Mouse (Mus musculus): ENCODE measurements at regions not wholly inside any gene's neighbourhood (a gene's known extent, or its start where the extent isn't known, plus 50 kb on each side); places are given as distances from the start of the nearest gene placed in this dataset.

- in situ Hi-C loops (cut with MboI, MseI), result no loop called here
Measured at GRCm38 (mm10) chr2:131674872-131675271, 112.8 kb upstream of the Adra1d start.

- in situ Hi-C loops (cut with MboI, MseI), result no loop called here
Measured at GRCm38 (mm10) chr2:131673351-131673750, 111.3 kb upstream of the Adra1d start.

GRCm38 (mm10) chr2:131672646-131673045 lies 110.6 kb upstream of the Adra1d start:
- in situ Hi-C loops (cut with MboI, MseI), result no loop called here

- in situ Hi-C loops (cut with MboI, MseI), result no loop called here
Measured at GRCm38 (mm10) chr2:131672223-131672622, 110.1 kb upstream of the Adra1d start.

GRCm38 (mm10) chr2:131670876-131671275 lies 108.8 kb upstream of the Adra1d start:
- in situ Hi-C loops (cut with MboI, MseI), result no loop called here

- in situ Hi-C loops (cut with MboI, MseI), result no loop called here
Measured at GRCm38 (mm10) chr2:131667874-131668273, 105.8 kb upstream of the Adra1d start.

- in situ Hi-C loops (cut with MboI, MseI), result no loop called here
Measured at GRCm38 (mm10) chr2:131666841-131667364, 104.8 kb upstream of the Adra1d start.

- in situ Hi-C loops (cut with MboI, MseI), result no loop called here
Measured at GRCm38 (mm10) chr2:131664575-131664974, 102.5 kb upstream of the Adra1d start.

- in situ Hi-C loops (cut with MboI, MseI), result no loop called here
Measured at GRCm38 (mm10) chr2:131663199-131663809, 101.2 kb upstream of the Adra1d start.

- in situ Hi-C loops (cut with MboI, MseI), result no loop called here
Measured at GRCm38 (mm10) chr2:131652197-131652596, 90.1 kb upstream of the Adra1d start.

- in situ Hi-C loops (cut with MboI, MseI), result no loop called here
Measured at GRCm38 (mm10) chr2:131650611-131651153, 88.6 kb upstream of the Adra1d start.

- in situ Hi-C loops (cut with MboI, MseI), result no loop called here
Measured at GRCm38 (mm10) chr2:131644166-131644858, 82.2 kb upstream of the Adra1d start.

- in situ Hi-C loops (cut with MboI, MseI), result no loop called here
Measured at GRCm38 (mm10) chr2:131642456-131642855, 80.4 kb upstream of the Adra1d start.

- in situ Hi-C loops (cut with MboI, MseI), result no loop called here
Measured at GRCm38 (mm10) chr2:131638996-131639605, 77.0 kb upstream of the Adra1d start.

- in situ Hi-C loops (cut with MboI, MseI), result no loop called here
Measured at GRCm38 (mm10) chr2:131635791-131636190, 73.7 kb upstream of the Adra1d start.

- in situ Hi-C loops (cut with MboI, MseI), result no loop called here
Measured at GRCm38 (mm10) chr2:131617916-131618315, 55.8 kb upstream of the Adra1d start.

- in situ Hi-C loops (cut with MboI, MseI), result no loop called here
Measured at GRCm38 (mm10) chr2:131612486-131612885, 50.4 kb upstream of the Adra1d start.

Measured in T-helper 1 cell (primary cell).